Mouse (Mus musculus): ENCODE measurements around the gene Map3k7.

GRCm38 (mm10) chr4:31937376-31938281, 26.3 kb upstream of the Map3k7 start:
- no peak for TF ChIP-seq CTCF (conservative IDR thresholded peaks at IDR 0.05; ENCODE audit: low read length)
- no peak for TF ChIP-seq POU5F1 (IDR thresholded peaks at IDR 0.05; ENCODE audit: borderline replicate concordance, low read length)
- TF ChIP-seq NANOG (IDR thresholded peaks at IDR 0.05; ENCODE audit: borderline replicate concordance, low read length) = no peak

Data from E14TG2a.4 (cell line).